Comparison of ENCODE assay signal across 8 mouse cellular contexts in genomic region chr9:101078579-101078978, GRCm38 (mm10). TPM values are rescaled to one million over a fixed set of nuclear protein-coding genes. Genes with fewer than 3 reads are reported as not detected.
A peak's percentile ranks its signal among the peaks of the same experiment; 100 is the strongest.
DNase-seq lines count a peak whose midpoint lies in the region; ATAC-seq and TF ChIP-seq lines count a peak whose summit lies in the region.

No protein-coding gene starts in this region.

- no peak overlapping the region for H3K27ac ChIP-seq in heart, embryonic 10.5 days
- H3K27ac ChIP-seq in ES-E14 (ENCODE audit: insufficient read depth, low read depth, low read length, poor library complexity, severe bottlenecking): no peak overlapping the region
- no peak overlapping the region for H3K27ac ChIP-seq in heart, embryonic 16.5 days (ENCODE audit: low read length)
- H3K27ac ChIP-seq in macrophage: no peak overlapping the region

- H3K79me2 ChIP-seq in macrophage (ENCODE audit: inconsistent target): peaks cover 88% of the 10 kb centered on the region

- peak overlapping the region; percentile 35 for H3K4me3 ChIP-seq in heart, embryonic 10.5 days
- H3K4me3 ChIP-seq in ES-E14 (ENCODE audit: insufficient read depth in 1 of 2, low read depth in 1 of 2, low read length in 2 of 2, poor library complexity in 1 of 2, severe bottlenecking in 1 of 2): peak overlapping the region in 1 of 2 experiments; percentile 13; a peak in 1 of 4 replicates
- peak overlapping the region; percentile 39 for H3K4me3 ChIP-seq in heart, embryonic 16.5 days (ENCODE audit: low read length)
- 0 out of 2 replicates have a peak overlapping the region, but pooled peaks have one; percentile 0 for H3K4me3 ChIP-seq in macrophage (ENCODE audit: inconsistent target)

- no peaks in the 10 kb centered on the region for H3K27me3 ChIP-seq in heart, embryonic 10.5 days (ENCODE audit: insufficient read depth, poor library complexity, severe bottlenecking)
- H3K27me3 ChIP-seq in heart, embryonic 16.5 days (ENCODE audit: control insufficient read depth, insufficient read depth, low read length): no peaks in the 10 kb centered on the region

- DNase-seq in heart, embryonic 10.5 days (ENCODE audit: low spot score): no peak
- no peak for DNase-seq in heart, adult 9 months (ENCODE audit: low spot score in 2 of 2)
- DNase-seq in ES-E14 (ENCODE audit: low read depth, low spot score) (no peak), MN1 (ENCODE audit: low spot score) (no peak)
- no peak for DNase-seq in Muller cell, postnatal 12 days (ENCODE audit: inconsistent ontology term)
- DNase-seq in adrenal gland, postnatal 14 days: no peak

- no peak for ATAC-seq in heart, embryonic 16.5 days (replicated peaks; ENCODE audit: extremely low read depth, insufficient read depth, low FRiP score)

- H3K4me2 ChIP-seq in heart, embryonic 16.5 days (ENCODE audit: low read depth, low read length): peak overlapping the region; percentile 61

- WGBS in heart, embryonic 10.5 days: 75% methylated on average over 4 of the region's 4 CpGs
- 67% methylated on average over 4 of the region's 4 CpGs for WGBS in heart, embryonic 16.5 days
- no CpG with 5 or more reads among the region's 4 CpGs for WGBS in macrophage (ENCODE audit: missing documents)

- peak overlapping the region; percentile 27; the same call in 1 of the 2 replicates for H3K9ac ChIP-seq in ES-E14 (ENCODE audit: insufficient read depth, low read depth, low read length, poor library complexity, severe bottlenecking)
- no peak overlapping the region; the same call in 1 of the 2 replicates for H3K9ac ChIP-seq in heart, embryonic 16.5 days (ENCODE audit: low read length)

- peaks cover 23% of the 10 kb centered on the region for H3K4me1 ChIP-seq in heart, embryonic 10.5 days
- H3K4me1 ChIP-seq in ES-E14 (ENCODE audit: control insufficient read depth in 2 of 2, insufficient read depth in 2 of 2, low read length in 2 of 2, poor library complexity in 1 of 2): peaks cover 0 to 5% of the 10 kb centered on the region in 2 experiments; a peak in 1 of 4 replicates
- peaks cover 35% of the 10 kb centered on the region for H3K4me1 ChIP-seq in heart, embryonic 16.5 days (ENCODE audit: control insufficient read depth, insufficient read depth, low read length)

- peaks cover 9% of the 10 kb centered on the region; the same call in 1 of the 2 replicates for H3K36me3 ChIP-seq in heart, embryonic 10.5 days
- H3K36me3 ChIP-seq in ES-E14 (ENCODE audit: control insufficient read depth, insufficient read depth, low read length, poor library complexity, severe bottlenecking) (no peaks in the 10 kb centered on the region), macrophage (ENCODE audit: inconsistent target) (no peaks in the 10 kb centered on the region)
- H3K36me3 ChIP-seq in heart, embryonic 16.5 days (ENCODE audit: control insufficient read depth, insufficient read depth): no peaks in the 10 kb centered on the region

- in situ Hi-C loops in ES-E14 (cut with MboI; ENCODE audit: low sequenced_read_pairs in 2 of 2, unreplicated experiment in 2 of 2): no loop called here

- no peaks in the 10 kb centered on the region for H3K9me3 ChIP-seq in heart, embryonic 10.5 days
- H3K9me3 ChIP-seq in ES-E14 (ENCODE audit: control insufficient read depth, insufficient read depth, low read depth, low read length): no peaks in the 10 kb centered on the region
- no peaks in the 10 kb centered on the region for H3K9me3 ChIP-seq in heart, embryonic 16.5 days (replicated peaks; ENCODE audit: control insufficient read depth, low read length)

TF ChIP-seq in ES-E14, 5 proteins besides CTCF, POLR2A, EP300 and RAD21:
- TF ChIP-seq CHD2 (IDR thresholded peaks at IDR 0.05; ENCODE audit: low read depth, low read length): no peak
- TF ChIP-seq ZC3H11A (IDR thresholded peaks at IDR 0.05; ENCODE audit: borderline replicate concordance, low read depth, low read length): no peak
- TF ChIP-seq HCFC1 (IDR thresholded peaks at IDR 0.05; ENCODE audit: borderline replicate concordance, insufficient read depth, low read length): no peak
- no peak for TF ChIP-seq ZNF384 (IDR thresholded peaks at IDR 0.05; ENCODE audit: low read depth, low read length)
- no peak for TF ChIP-seq MAFK (IDR thresholded peaks at IDR 0.05; ENCODE audit: insufficient read depth, low read depth, low read length)

RNA-seq across cellular contexts. Expression of gene Msl2, which starts 4.7 kb away (rescaled TPM):
- polyA plus RNA-seq in heart, embryonic 10.5 days (2016; fragmentation: Nextera tagmentation; extraction: Ambion mirVana): 3.2 and 3.7 TPM in 2 replicates
- 19.5 and 21.3 TPM in 2 replicates for total RNA-seq in ES-E14 (2012; rRNA removed)
- 2.4 and 2.9 TPM in 2 replicates for polyA plus RNA-seq in heart, embryonic 16.5 days (2015; fragmentation: Nextera tagmentation; extraction: Ambion mirVana)
- total RNA-seq in macrophage (2018; cell fraction: chromatin; rRNA removed): 100 to 1,000 TPM in 1 of 26 experiments, 10 to 100 TPM in 25; 34.2 to 108 (median 74.1) TPM
- total RNA-seq in macrophage (2018; cell fraction: cytosol; rRNA removed): 10 to 100 TPM; 27.0 to 44.1 (median 33.7) TPM
- 100 to 1,000 TPM in 1 of 26 experiments, 10 to 100 TPM in 25; 40.5 to 105 (median 65.4) TPM for total RNA-seq in macrophage (2018; cell fraction: nucleus; rRNA removed)
- 16.7 to 25.1 TPM (median 19.9 TPM) in 3 replicates for polyA plus RNA-seq in macrophage (2018)
- total RNA-seq in adrenal gland, postnatal 14 days (2021): 42.5 and 47.4 TPM in 2 replicates

RNA-seq across cellular contexts. Expression of gene Pccb, which starts 43.9 kb away (rescaled TPM):
- polyA plus RNA-seq in heart, embryonic 10.5 days (2016; fragmentation: Nextera tagmentation; extraction: Ambion mirVana): 15.7 and 19.0 TPM in 2 replicates
- 24.8 and 27.0 TPM in 2 replicates for total RNA-seq in ES-E14 (2012; rRNA removed)
- polyA plus RNA-seq in heart, embryonic 16.5 days (2015; fragmentation: Nextera tagmentation; extraction: Ambion mirVana): 24.9 and 25.2 TPM in 2 replicates
- total RNA-seq in macrophage (2018; cell fraction: chromatin; rRNA removed): 10 to 100 TPM in 21 of 26 experiments, 1 to 10 TPM in 5; 2.8 to 55.1 (median 19.9) TPM
- total RNA-seq in macrophage (2018; cell fraction: cytosol; rRNA removed): 10 to 100 TPM in 23 of 26 experiments, 1 to 10 TPM in 3; 8.1 to 38.1 (median 19.6) TPM
- total RNA-seq in macrophage (2018; cell fraction: nucleus; rRNA removed): 10 to 100 TPM in 19 of 26 experiments, 1 to 10 TPM in 7; 5.3 to 32.7 (median 14.4) TPM
- 31.6 to 48.9 TPM (median 33.0 TPM) in 3 replicates for polyA plus RNA-seq in macrophage (2018)
- total RNA-seq in adrenal gland, postnatal 14 days (2021): 201 and 211 TPM in 2 replicates
